Mouse (Mus musculus) stomach, postnatal 0 days (tissue): ENCODE measurements around the gene Krt1.

Source experiments
- CTCF ChIP-seq: IDR thresholded peaks from 2 replicates; pipeline ENCODE4 v1.5.1; 2016; ENCODE audit warnings: antibody characterized with exemption, low read depth, mild to moderate bottlenecking, moderate library complexity
- EP300 ChIP-seq: optimal IDR thresholded peaks from 2 replicates; pipeline ENCODE3; 2016; ENCODE audit warnings: antibody characterized with exemption

DNA sequence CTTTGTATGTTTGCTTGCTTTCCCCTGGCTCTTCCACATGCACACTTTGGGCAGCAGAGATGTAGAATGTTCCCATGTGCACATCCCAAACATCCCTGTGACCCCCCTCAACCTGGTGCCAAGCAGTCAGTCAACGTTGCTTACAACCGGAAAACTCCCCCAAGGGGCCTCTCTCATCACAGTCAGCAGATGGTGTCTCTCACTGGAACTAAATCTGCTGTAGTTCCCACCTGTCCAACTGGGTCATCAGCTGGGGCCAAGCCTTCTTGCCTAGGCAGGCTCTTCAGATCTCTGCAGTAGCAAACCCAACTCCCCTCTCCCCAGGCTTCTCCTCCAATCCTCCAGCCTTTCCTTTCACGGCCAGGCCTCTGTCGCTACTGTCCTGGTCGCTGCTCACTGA, 6.1 kb upstream of the Krt1 start:
- TF ChIP-seq CTCF (no peak), EP300 (no peak)
